Mouse (Mus musculus): ENCODE measurements around the gene Vdac2. TPM values are rescaled to one million over a fixed set of nuclear protein-coding genes. Genes with fewer than 3 reads are reported as not detected.

The Vdac2 gene
- polyA plus RNA-seq, 1 experiment from 2014 or later, result 291 TPM

DNA sequence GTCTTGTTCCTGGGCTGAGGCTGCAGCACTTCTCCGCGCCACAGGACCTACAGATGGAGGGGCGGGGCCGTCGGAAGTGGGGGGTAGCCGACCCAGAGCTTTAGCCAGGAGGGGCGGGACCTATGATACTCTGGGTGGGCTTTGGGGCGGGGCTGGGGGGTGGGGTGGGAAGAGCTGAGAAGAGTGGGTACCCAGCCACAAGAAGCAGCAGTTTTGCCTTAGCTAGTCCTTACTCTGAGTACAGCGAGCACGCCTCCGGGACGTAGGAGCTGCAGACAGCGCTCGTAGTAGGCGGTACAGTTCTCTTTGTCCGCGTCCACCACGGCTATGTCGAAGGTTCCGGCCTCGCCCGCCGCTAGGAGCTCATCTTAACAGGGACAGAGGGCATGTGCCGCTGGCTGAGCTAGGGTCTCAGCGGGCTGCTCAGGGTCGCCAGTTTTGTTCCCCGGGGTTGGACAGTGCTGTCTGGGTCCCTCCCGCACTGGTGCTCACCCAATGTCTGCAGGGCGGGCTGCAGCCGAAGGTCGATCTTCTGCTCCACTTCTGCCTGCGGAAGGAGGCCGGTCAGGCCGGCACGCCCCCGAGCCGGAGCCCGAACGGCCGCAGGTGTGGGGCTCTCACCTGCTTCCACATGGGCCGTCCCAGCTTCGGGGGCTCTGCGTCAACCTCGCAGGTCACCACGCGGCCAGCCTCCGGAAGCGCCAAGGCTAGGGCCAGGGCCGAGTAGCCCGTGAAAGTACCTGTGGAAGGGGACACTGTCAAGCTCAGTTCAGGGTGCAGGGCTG is 22.5 kb downstream of the Vdac2 start:
- Histone ChIP-seq H3K36me3 (ENCODE audit: control insufficient read depth, insufficient read depth, low read length) (peaks cover 3% of the 10 kb centered on the region; the same call in 1 of the 2 replicates), H3K4me2 (ENCODE audit: low read length) (peak overlapping the region; percentile 89), H3K27me3 (ENCODE audit: control insufficient read depth, insufficient read depth, low read depth, low read length) (no peaks in the 10 kb centered on the region), H3K9me3 (replicated peaks; ENCODE audit: control insufficient read depth, low read length, poor library complexity, severe bottlenecking) (no peaks in the 10 kb centered on the region), H3K9ac (ENCODE audit: low read depth, low read length) (peak overlapping the region; percentile 90), H3K27ac (ENCODE audit: low read length) (peak overlapping the region; percentile 40), H3K4me3 (ENCODE audit: low read depth, low read length) (peak overlapping the region; percentile 86), H3K4me1 (ENCODE audit: control insufficient read depth, insufficient read depth, low read length) (peaks cover 9% of the 10 kb centered on the region; the same call in 1 of the 2 replicates)
- peak; percentile 43 for ATAC-seq
- WGBS, result under 1% methylated on average over 50 of the region's 50 CpGs

DNA sequence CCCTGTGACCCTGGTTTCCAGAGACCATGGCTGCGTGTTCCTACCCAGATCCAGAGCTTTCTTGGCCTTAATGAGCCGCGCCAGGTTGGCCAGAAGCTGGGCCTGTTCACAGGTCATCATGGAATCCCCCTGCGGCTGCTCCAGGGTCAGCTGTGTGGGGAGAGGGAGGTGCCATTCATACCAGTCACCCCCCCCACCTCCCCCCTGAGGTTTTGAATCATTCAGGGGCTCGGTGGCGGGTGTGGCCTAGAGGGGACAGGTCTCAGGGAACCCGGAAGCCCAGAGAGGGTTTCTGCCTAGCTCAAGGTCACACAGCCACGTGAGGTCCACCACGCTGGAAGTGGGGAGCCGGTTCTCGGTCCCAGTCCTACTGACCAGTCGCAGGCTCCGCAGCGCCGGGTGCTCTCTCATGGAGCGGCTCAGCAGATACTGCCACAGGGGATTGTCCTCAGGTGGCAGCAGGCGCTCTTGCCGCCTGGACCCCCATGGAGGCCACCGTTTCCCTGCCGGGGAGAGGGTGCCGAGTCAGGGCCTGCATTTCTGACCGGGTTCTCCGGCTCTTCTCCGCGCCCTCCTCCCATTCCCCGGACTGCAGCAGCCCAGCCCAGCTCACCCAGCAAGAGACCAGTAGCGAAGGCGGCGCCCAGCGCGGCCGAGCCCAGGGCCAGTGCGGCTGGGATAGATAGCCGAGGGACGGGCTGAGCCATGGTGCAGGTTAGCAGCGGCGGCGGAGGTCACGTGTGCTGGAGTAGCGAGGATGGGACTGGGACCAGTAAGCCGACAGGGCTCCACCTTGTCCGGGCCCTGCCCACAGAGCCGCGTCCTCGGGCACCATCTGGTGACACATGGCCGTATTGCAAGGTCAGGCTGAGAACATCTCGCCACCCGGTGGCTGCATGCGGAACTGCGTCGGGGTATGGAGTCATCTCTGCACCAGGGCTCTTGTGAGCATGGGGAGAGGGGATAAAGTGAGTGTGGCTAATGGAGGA is 23.4 kb downstream of the Vdac2 start, which contains the start of gene Comtd1:
Gene Comtd1 (minus strand): TSS at position 812 of the 989 bp plus-strand sequence.
- Histone ChIP-seq H3K4me2 (ENCODE audit: low read length) (peak within 1 kb of the TSS; percentile 89), H3K4me1 (ENCODE audit: control insufficient read depth, insufficient read depth, low read length) (peaks cover 9% of the 10 kb centered on the region; the same call in 1 of the 2 replicates), H3K27me3 (ENCODE audit: control insufficient read depth, insufficient read depth, low read depth, low read length) (no peaks in the 10 kb centered on the region), H3K27ac (ENCODE audit: low read length) (peak within 1 kb of the TSS; percentile 62), H3K4me3 (ENCODE audit: low read depth, low read length) (peak within 1 kb of the TSS; percentile 86), H3K36me3 (ENCODE audit: control insufficient read depth, insufficient read depth, low read length) (peaks cover 3% of the 10 kb centered on the region; the same call in 1 of the 2 replicates), H3K9me3 (replicated peaks; ENCODE audit: control insufficient read depth, low read length, poor library complexity, severe bottlenecking) (no peaks in the 10 kb centered on the region), H3K9ac (ENCODE audit: low read depth, low read length) (peak within 1 kb of the TSS; percentile 90)
- peak; percentile 91 for ATAC-seq
- WGBS, result under 1% methylated on average over 50 of the region's 51 CpGs

DNA sequence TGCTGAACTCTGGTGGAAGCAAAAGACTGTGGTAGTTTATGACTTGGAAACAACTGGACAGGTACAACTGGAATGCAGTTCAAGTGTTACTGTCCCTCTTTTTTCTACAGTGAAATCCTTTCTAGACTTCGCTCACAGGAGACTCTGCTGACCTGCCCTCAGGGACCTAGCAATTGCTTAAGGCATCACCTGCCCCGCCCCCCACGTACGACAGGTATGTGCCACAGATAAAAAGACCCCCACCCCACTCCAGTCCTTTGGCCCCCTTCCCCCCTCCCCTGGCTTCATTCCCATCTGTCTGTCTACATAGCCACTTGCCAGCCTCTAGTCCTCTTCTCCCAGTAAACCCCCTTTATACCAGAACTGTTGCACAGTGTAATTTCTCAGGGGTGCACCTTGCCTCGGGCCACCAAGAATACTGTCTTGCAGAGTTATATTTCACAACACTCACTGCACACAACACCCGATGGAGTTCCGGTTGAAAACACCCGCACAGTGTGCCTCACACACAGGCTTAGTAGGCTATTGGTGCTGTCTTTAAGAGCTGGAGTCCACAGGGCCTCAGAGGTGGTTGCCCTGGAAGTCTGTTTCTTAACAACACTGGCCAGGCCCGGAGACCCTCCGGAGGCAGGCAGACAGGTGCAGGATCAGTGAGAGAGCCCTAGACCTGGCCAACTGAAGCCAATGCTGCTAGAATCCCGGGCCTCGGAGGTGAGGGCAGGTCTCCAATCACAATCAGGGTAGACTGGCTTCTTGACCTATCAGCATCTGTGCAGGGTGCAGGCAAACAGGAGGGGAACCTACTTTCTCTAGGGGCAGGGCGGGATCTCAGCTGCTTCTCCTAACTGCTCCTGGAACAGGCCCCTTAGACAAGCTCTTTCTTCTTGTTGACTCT is 24.7 kb downstream of the Vdac2 start:
- peaks cover 12% of the 10 kb centered on the region; the same call in 1 of the 2 replicates for H3K4me1 ChIP-seq (ENCODE audit: control insufficient read depth, insufficient read depth, low read length)
- WGBS, result 89% methylated on average over 13 of the region's 13 CpGs
- H3K9ac ChIP-seq (ENCODE audit: low read depth, low read length), result no peak overlapping the region
- no peak for ATAC-seq
- no peak overlapping the region for H3K4me2 ChIP-seq (ENCODE audit: low read length)
- H3K27me3 ChIP-seq (ENCODE audit: control insufficient read depth, insufficient read depth, low read depth, low read length), result no peaks in the 10 kb centered on the region
- H3K9me3 ChIP-seq (replicated peaks; ENCODE audit: control insufficient read depth, low read length, poor library complexity, severe bottlenecking), result no peaks in the 10 kb centered on the region
- no peak overlapping the region for H3K4me3 ChIP-seq (ENCODE audit: low read depth, low read length)
- no peaks in the 10 kb centered on the region; the same call in 1 of the 2 replicates for H3K36me3 ChIP-seq (ENCODE audit: control insufficient read depth, insufficient read depth, low read length)
- H3K27ac ChIP-seq (ENCODE audit: low read length), result no peak overlapping the region

DNA sequence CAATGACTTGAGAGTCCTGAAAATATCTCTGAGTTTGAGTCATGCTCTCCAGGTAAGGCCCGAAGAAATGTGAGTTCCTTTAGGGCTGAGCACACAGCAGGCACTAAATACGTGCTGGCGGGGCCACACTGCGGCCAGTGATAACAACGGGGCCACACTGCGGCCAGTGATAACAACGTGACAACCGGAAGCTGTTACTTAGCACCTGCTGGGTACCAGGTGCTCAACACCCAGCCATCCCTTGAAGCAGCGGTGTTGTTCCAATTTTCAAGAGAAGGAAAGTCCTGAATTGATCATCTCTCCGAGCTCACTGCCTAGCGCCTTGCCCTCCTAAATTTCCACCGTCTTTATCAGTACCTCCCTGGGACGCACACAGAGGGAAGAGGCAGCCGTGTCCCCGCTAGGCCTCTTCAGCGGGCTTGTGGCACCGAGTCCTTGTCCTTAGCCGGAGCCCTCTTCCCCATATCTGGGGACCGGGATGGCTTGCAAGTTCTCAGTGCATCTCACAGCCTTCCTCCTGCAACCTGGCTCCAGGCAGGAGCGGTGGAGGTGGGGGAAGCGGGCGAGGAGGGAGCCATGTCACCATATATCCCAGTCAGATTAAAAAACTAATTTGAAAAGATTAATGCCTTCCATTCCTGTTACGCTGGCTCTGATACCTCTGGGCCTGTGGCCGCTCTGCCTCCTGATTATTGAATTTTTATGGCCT is 25.5 kb downstream of the Vdac2 start:
- 84% methylated on average over 24 of the region's 24 CpGs for WGBS
- H3K9ac ChIP-seq (ENCODE audit: low read depth, low read length), result no peak overlapping the region
- no peak overlapping the region for H3K4me3 ChIP-seq (ENCODE audit: low read depth, low read length)
- no peaks in the 10 kb centered on the region for H3K9me3 ChIP-seq (replicated peaks; ENCODE audit: control insufficient read depth, low read length, poor library complexity, severe bottlenecking)
- H3K36me3 ChIP-seq (ENCODE audit: control insufficient read depth, insufficient read depth, low read length), result no peaks in the 10 kb centered on the region; the same call in 1 of the 2 replicates
- H3K27me3 ChIP-seq (ENCODE audit: control insufficient read depth, insufficient read depth, low read depth, low read length), result no peaks in the 10 kb centered on the region
- H3K4me1 ChIP-seq (ENCODE audit: control insufficient read depth, insufficient read depth, low read length), result peaks cover 12% of the 10 kb centered on the region; the same call in 1 of the 2 replicates
- ATAC-seq, result no peak
- no peak overlapping the region for H3K4me2 ChIP-seq (ENCODE audit: low read length)
- H3K27ac ChIP-seq (ENCODE audit: low read length), result no peak overlapping the region

DNA sequence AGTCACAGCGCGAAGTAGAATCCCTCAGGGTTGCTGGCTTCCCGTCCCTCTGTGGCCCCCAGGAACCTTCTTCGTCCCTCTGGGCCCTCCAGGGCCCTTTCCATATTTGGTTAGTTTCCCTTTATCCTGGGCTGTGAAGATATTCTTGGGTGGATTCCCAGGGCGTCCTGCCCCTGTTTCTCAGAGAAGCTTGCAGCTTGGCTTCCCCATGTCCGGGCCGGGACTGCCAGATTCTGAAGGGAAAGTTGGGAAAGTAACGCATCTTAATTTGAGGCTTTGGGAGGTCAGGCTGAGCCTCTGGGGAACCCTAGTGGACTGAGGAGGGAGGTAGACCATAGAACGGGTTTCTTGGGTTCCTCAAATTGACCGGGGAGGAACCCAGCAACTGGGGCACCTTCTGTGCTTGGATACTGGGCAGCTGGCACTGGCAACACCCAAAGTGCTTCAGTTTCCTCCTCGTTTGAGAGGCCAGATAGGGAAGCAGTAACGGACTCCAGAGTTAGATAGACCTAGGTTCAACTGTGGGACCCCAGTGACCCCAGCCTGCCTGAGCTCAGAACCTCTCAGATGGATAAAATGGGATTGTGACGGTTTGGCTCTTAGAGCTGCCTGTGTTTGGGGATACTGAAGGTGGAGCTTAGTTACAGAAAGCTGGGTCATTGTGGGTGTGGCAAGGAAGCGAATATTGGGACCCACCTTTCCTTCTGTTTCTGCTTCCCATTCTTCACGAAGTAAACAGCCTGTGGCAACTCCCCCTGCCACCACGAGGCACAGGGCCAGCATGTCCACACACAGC is 27.2 kb downstream of the Vdac2 start:
- Histone ChIP-seq H3K9ac (ENCODE audit: low read depth, low read length) (no peak overlapping the region), H3K4me1 (ENCODE audit: control insufficient read depth, insufficient read depth, low read length) (peaks cover 7% of the 10 kb centered on the region; the same call in 1 of the 2 replicates), H3K36me3 (ENCODE audit: control insufficient read depth, insufficient read depth, low read length) (no peaks in the 10 kb centered on the region), H3K27ac (ENCODE audit: low read length) (no peak overlapping the region), H3K4me2 (ENCODE audit: low read length) (no peak overlapping the region), H3K4me3 (ENCODE audit: low read depth, low read length) (no peak overlapping the region), H3K9me3 (replicated peaks; ENCODE audit: control insufficient read depth, low read length, poor library complexity, severe bottlenecking) (no peaks in the 10 kb centered on the region), H3K27me3 (ENCODE audit: control insufficient read depth, insufficient read depth, low read depth, low read length) (no peaks in the 10 kb centered on the region)
- ATAC-seq, result no peak
- 81% methylated on average over 16 of the region's 16 CpGs for WGBS

DNA sequence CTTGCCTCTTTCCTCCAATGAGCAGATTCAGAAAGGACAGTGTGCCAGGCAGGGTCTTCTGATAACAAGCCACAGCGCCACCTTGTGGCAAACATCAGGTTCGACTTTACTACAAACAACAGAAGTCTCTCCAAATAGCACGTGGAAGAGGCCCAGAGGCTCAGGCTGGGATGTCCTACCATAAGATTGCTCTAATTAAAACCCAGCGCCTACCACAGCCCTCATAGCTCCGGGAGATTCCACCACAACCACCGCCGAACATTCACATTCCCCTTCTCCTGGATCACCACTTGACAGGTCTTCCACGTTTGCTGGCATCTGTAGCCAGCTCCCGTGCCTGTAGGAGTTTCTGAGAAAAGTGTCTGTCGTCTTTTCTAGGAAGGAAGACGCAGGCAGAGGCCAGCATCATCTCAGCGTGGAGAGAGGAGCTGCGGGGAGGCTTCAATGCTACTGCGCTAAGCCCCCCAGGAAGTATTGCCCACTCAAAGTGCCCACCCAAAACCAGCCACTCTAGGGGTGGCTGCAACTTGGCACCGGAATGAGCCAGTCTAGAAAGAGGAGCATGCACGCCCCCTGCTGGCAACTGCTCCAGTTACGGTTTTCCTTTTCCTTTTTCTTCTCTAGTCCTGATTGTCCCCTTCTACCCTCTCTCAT is 28.5 kb downstream of the Vdac2 start:
- ATAC-seq, result no peak; the same call in 1 of the 2 replicates
- H3K9me3 ChIP-seq (replicated peaks; ENCODE audit: control insufficient read depth, low read length, poor library complexity, severe bottlenecking), result no peaks in the 10 kb centered on the region
- WGBS, result 7% methylated on average over 17 of the region's 17 CpGs
- H3K27me3 ChIP-seq (ENCODE audit: control insufficient read depth, insufficient read depth, low read depth, low read length), result no peaks in the 10 kb centered on the region
- peak overlapping the region; percentile 10; the same call in 1 of the 2 replicates for H3K4me3 ChIP-seq (ENCODE audit: low read depth, low read length)
- no peaks in the 10 kb centered on the region for H3K36me3 ChIP-seq (ENCODE audit: control insufficient read depth, insufficient read depth, low read length)
- H3K9ac ChIP-seq (ENCODE audit: low read depth, low read length), result no peak overlapping the region
- 0 out of 2 replicates have a peak overlapping the region, but pooled peaks have one; percentile 21 for H3K27ac ChIP-seq (ENCODE audit: low read length)
- peaks cover 3% of the 10 kb centered on the region; the same call in 1 of the 2 replicates for H3K4me1 ChIP-seq (ENCODE audit: control insufficient read depth, insufficient read depth, low read length)
- H3K4me2 ChIP-seq (ENCODE audit: low read length), result peak overlapping the region; percentile 50

DNA sequence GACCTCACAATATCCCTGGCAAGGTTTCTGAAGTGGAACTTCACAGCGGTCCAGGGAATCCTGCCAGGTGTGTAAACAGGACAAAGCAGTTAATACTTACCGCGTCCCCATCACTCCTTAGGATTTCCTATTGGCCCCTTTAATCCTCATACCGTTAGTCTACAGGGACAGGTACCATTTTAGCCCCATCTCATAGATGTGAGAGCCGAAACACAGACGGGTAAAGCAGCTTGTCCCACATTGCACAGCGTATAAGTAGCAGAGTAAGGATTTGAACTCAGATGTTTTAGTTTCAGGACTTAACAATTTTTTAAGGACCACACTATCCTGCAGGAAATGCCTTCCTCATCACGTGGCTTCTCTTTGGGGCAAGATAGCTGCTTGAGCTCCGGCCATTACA is 29.2 kb downstream of the Vdac2 start:
- WGBS, result 84% methylated on average over 9 of the region's 9 CpGs
- no peak overlapping the region for H3K4me3 ChIP-seq (ENCODE audit: low read depth, low read length)
- H3K27ac ChIP-seq (ENCODE audit: low read length), result no peak overlapping the region
- H3K36me3 ChIP-seq (ENCODE audit: control insufficient read depth, insufficient read depth, low read length), result no peaks in the 10 kb centered on the region
- no peak for ATAC-seq
- peaks cover 3% of the 10 kb centered on the region; the same call in 1 of the 2 replicates for H3K4me1 ChIP-seq (ENCODE audit: control insufficient read depth, insufficient read depth, low read length)
- no peak overlapping the region for H3K9ac ChIP-seq (ENCODE audit: low read depth, low read length)
- no peaks in the 10 kb centered on the region for H3K27me3 ChIP-seq (ENCODE audit: control insufficient read depth, insufficient read depth, low read depth, low read length)
- H3K4me2 ChIP-seq (ENCODE audit: low read length), result no peak overlapping the region
- no peaks in the 10 kb centered on the region for H3K9me3 ChIP-seq (replicated peaks; ENCODE audit: control insufficient read depth, low read length, poor library complexity, severe bottlenecking)
